Mouse (Mus musculus): ENCODE results near the gene Frmd4b.

GRCm38 (mm10) chr6:97472873-97473550 lies 144.3 kb downstream of the Frmd4b start:
- TF ChIP-seq CTCF (IDR thresholded peaks at IDR 0.05; ENCODE audit: low read depth) (no peak), EP300 (IDR thresholded peaks at IDR 0.05; ENCODE audit: low read depth) (no peak)

Measured in liver, embryonic 14.5 days (tissue).